Mouse (Mus musculus): ENCODE measurements around the gene Fgfr2. TPM values are rescaled to one million over a fixed set of nuclear protein-coding genes. Genes with fewer than 3 reads are reported as not detected.
"Not testable (repeated sequence)": the region's sequence is repeated elsewhere in the genome, so short reads cannot be mapped to it uniquely, and the experiment has no call there.

The Fgfr2 gene
- polyA plus RNA-seq, 1 experiment from 2014 or later: 93.4 TPM

DNA sequence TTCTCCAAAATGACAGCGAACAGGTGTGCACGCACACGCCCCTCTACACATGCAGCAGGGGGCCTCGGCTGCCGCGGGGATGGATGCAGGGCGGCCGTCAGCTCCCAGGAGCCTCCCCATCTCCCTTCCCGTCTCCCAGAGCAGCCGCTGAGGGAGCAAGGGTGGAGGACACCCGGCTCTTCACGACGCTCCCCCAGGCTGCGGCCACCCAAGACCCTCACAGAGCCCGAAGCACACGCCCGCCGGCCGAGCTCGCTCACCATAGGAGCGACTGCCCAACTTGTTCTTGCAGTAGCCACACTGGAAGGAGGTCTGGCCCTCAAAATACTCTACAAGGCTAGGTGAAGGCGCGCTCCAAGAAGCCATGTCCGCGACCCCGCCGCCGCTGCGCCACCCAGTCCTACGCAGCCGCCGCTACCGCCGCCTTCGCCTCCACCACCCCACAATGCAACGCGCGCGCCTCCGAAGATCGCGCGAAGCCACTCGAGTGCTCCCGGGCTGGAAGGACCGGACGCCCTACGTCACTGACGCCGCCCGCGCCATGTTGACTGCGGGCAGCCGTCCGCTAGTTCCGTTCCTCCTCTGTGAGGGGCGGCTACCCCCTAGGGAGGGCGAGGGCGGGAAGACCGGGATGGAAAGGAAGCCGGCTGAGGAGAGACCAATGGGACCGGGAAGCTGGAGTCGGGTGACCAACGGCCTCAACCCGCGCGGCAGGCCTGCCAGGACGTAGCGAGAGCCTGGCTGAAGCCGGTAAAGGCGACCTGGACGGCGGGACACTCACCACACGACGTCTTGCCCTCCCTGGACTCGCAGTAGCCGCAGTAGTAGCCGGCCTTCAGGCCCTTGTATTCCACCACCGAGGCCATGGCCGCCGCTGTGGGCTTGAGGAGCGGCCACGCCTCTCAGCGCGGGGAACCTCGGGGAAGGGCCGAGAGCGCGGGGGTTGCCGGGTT lies 2603.8 kb downstream of the Fgfr2 start:
- Histone ChIP-seq H3K27me3 (ENCODE audit: control insufficient read depth, insufficient read depth, low read length) (no peaks in the 10 kb centered on the region), H3K9ac (ENCODE audit: low read length) (peak overlapping the region; percentile 97), H3K4me3 (replicated peaks; ENCODE audit: low read length) (peak overlapping the region; percentile 97), H3K4me2 (ENCODE audit: low read depth, low read length) (peak overlapping the region; percentile 89), H3K9me3 (replicated peaks; ENCODE audit: control insufficient read depth, low read length) (no peaks in the 10 kb centered on the region), H3K4me1 (ENCODE audit: control insufficient read depth, insufficient read depth, low read length) (peaks cover 10% of the 10 kb centered on the region), H3K36me3 (ENCODE audit: control insufficient read depth, insufficient read depth, low read length) (no peaks in the 10 kb centered on the region), H3K27ac (ENCODE audit: low read length) (peak overlapping the region; percentile 97)
- under 1% methylated on average over 89 of the region's 90 CpGs for WGBS
- ATAC-seq (ENCODE audit: insufficient read depth, low FRiP score): peak; percentile 99

DNA sequence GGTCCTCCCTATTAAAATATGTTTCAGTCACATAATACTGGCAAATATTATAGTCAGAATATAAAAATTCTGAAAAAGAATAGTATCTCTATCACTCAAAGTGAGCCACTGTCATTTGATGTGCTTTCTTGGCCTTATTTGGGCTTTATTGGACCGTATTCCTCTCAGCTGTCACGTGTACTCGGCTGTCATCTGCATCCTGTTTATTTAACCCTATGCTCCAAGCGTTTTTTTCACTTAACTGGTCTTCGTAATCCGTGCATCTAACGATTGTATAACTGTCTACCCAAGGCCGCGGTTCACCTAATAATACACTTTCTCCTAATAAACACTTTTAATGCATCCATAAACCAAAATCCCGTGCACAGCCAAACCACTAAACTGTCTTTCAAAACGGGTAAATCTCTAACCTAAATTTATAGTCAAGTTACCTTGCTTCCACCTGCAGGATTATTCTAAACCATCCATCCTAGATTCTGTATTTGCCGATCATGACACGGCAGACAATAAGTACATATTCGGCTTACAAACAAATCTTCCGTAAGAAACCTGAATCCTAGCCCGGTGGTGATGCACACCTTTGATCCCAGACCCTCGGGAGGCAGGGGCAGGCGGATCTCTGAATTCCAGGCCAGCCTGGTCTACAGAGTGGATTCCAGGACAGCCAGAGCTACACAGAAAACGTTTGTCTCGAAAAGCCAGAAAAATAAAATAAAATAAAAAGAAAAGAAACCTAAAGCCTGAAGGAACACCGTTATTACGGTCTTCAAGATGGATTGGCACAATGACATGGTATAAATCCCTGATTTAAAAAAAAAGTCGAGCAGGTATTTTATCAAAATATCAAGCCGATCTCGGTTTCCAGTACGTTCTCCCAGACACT lies 2604.7 kb downstream of the Fgfr2 start:
- WGBS: 22% methylated on average over 26 of the region's 26 CpGs

DNA sequence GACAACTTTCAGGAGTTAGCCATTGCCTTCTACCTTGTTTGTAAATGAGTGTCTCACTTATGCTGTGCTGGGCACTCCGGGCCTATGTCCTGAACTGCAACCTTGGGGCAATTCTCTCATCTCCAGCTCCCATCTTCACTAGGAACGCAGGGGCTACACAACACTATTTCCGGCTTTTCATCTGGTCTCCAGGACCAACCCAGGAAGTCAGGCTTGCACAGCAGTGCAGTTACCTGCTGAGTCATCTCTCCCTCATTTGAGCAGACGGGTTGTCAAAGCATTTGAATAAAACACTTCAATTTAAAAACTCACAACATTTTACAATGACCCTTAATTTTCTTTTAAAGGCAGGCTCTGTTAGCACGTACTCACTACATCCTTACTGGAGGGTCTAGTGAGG lies 2612.9 kb downstream of the Fgfr2 start:
- Histone ChIP-seq H3K9ac (ENCODE audit: low read length) (no peak overlapping the region), H3K4me2 (ENCODE audit: low read depth, low read length) (no peak overlapping the region), H3K9me3 (replicated peaks; ENCODE audit: control insufficient read depth, low read length) (no peaks in the 10 kb centered on the region), H3K36me3 (ENCODE audit: control insufficient read depth, insufficient read depth, low read length) (peaks cover 18% of the 10 kb centered on the region), H3K4me1 (ENCODE audit: control insufficient read depth, insufficient read depth, low read length) (no peaks in the 10 kb centered on the region), H3K27me3 (ENCODE audit: control insufficient read depth, insufficient read depth, low read length) (no peaks in the 10 kb centered on the region), H3K27ac (ENCODE audit: low read length) (no peak overlapping the region), H3K4me3 (replicated peaks; ENCODE audit: low read length) (no peak overlapping the region)
- no peak for ATAC-seq (ENCODE audit: insufficient read depth, low FRiP score)
- WGBS: 91% methylated on average over 5 of the region's 5 CpGs

More for the DNA sequence above, 2604.7 kb downstream of the Fgfr2 start:
- H3K9me3 ChIP-seq (replicated peaks; ENCODE audit: control insufficient read depth, low read length): no peaks in the 10 kb centered on the region
- no peaks in the 10 kb centered on the region for H3K36me3 ChIP-seq (ENCODE audit: control insufficient read depth, insufficient read depth, low read length)
- no peak for ATAC-seq (ENCODE audit: insufficient read depth, low FRiP score)
- H3K4me2 ChIP-seq (ENCODE audit: low read depth, low read length): peak overlapping the region; percentile 81
- H3K4me3 ChIP-seq (replicated peaks; ENCODE audit: low read length): peak overlapping the region; percentile 97
- H3K9ac ChIP-seq (ENCODE audit: low read length): peak overlapping the region; percentile 97
- peaks cover 10% of the 10 kb centered on the region for H3K4me1 ChIP-seq (ENCODE audit: control insufficient read depth, insufficient read depth, low read length)
- H3K27me3 ChIP-seq (ENCODE audit: control insufficient read depth, insufficient read depth, low read length): no peaks in the 10 kb centered on the region
- peak overlapping the region; percentile 97 for H3K27ac ChIP-seq (ENCODE audit: low read length)

DNA sequence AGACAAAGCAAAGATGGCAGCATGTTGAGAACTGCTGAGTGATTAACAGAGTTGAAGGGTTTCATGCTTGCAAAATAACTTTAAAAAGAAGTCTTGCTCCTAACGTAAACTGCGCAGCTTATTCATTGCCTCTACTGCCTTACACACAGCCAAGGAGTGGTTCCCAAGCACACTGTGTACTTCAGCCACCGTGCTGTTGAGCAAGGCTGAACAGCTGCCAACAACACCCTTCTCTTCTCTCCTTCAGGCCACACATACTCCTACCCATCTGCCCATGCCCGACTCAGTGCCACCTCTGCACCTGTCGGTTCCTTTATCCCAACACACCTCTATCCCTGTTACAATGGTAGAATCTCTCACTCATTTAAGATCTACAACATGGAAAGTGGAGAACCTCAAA lies 2620.1 kb downstream of the Fgfr2 start:
- ATAC-seq (ENCODE audit: insufficient read depth, low FRiP score): no peak
- Histone ChIP-seq H3K4me1 (ENCODE audit: control insufficient read depth, insufficient read depth, low read length) (no peaks in the 10 kb centered on the region), H3K36me3 (ENCODE audit: control insufficient read depth, insufficient read depth, low read length) (peaks cover 23% of the 10 kb centered on the region)

DNA sequence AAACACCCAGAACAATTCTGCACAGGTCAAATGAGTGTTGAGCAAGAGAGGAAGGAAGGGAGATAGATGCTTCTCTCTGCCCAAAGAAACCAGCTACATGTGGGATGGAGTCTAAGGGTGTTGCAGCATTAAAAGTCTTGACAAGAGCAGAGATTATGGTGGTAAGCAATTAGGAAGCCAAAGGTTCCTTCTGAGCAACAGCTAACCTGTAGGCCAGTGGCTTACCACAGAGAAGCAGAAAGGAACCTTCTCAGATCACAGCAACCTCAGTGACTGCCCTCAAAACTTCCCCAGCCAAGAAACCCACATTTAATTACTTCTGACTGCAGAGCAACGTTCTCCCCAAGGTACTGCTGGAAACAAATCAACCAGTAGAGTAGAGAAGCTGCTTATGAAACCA lies 2621.7 kb downstream of the Fgfr2 start:
- H3K27ac ChIP-seq (ENCODE audit: low read length): no peak overlapping the region
- H3K9me3 ChIP-seq (replicated peaks; ENCODE audit: control insufficient read depth, low read length): no peaks in the 10 kb centered on the region
- no peaks in the 10 kb centered on the region for H3K4me1 ChIP-seq (ENCODE audit: control insufficient read depth, insufficient read depth, low read length)
- H3K36me3 ChIP-seq (ENCODE audit: control insufficient read depth, insufficient read depth, low read length): peaks cover 17% of the 10 kb centered on the region
- H3K9ac ChIP-seq (ENCODE audit: low read length): no peak overlapping the region
- H3K4me2 ChIP-seq (ENCODE audit: low read depth, low read length): no peak overlapping the region
- no peak overlapping the region for H3K4me3 ChIP-seq (replicated peaks; ENCODE audit: low read length)
- ATAC-seq (ENCODE audit: insufficient read depth, low FRiP score): no peak
- 77% methylated on average over 1 of the region's 1 CpGs for WGBS
- no peaks in the 10 kb centered on the region for H3K27me3 ChIP-seq (ENCODE audit: control insufficient read depth, insufficient read depth, low read length)

More for the DNA sequence above, 2620.1 kb downstream of the Fgfr2 start:
- Histone ChIP-seq H3K27ac (ENCODE audit: low read length) (no peak overlapping the region), H3K9ac (ENCODE audit: low read length) (no peak overlapping the region), H3K27me3 (ENCODE audit: control insufficient read depth, insufficient read depth, low read length) (no peaks in the 10 kb centered on the region), H3K9me3 (replicated peaks; ENCODE audit: control insufficient read depth, low read length) (no peaks in the 10 kb centered on the region), H3K4me2 (ENCODE audit: low read depth, low read length) (no peak overlapping the region), H3K4me3 (replicated peaks; ENCODE audit: low read length) (no peak overlapping the region)
- 94% methylated on average over 5 of the region's 5 CpGs for WGBS

DNA sequence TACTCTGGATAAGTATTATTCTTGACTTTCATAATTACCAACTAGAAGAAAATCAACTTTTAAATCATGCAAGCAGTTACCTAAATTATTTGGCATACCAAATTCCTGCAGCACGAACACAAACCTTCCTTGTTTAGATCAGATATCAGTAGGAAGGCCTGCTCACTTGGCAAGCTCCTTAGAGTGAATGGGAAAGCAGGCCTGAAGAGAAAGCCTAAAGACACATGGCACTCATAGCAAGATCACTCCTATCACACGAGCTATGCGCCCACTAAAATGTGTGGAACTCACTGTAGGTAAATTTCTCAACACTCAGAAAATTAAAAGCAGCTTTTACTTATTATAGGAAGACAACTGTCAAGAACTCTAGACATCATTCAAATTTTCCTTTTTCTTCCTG lies 2629.8 kb downstream of the Fgfr2 start:
- Histone ChIP-seq H3K36me3 (ENCODE audit: control insufficient read depth, insufficient read depth, low read length) (0 out of 2 replicates have a peak, but pooled peaks cover 5% of the 10 kb centered on the region), H3K4me3 (replicated peaks; ENCODE audit: low read length) (no peak overlapping the region), H3K27ac (ENCODE audit: low read length) (no peak overlapping the region), H3K9ac (ENCODE audit: low read length) (no peak overlapping the region), H3K27me3 (ENCODE audit: control insufficient read depth, insufficient read depth, low read length) (no peaks in the 10 kb centered on the region), H3K4me2 (ENCODE audit: low read depth, low read length) (no peak overlapping the region), H3K4me1 (ENCODE audit: control insufficient read depth, insufficient read depth, low read length) (no peaks in the 10 kb centered on the region), H3K9me3 (replicated peaks; ENCODE audit: control insufficient read depth, low read length) (no peaks in the 10 kb centered on the region)
- ATAC-seq (ENCODE audit: insufficient read depth, low FRiP score): no peak
- 80% methylated on average over 3 of the region's 3 CpGs for WGBS

DNA sequence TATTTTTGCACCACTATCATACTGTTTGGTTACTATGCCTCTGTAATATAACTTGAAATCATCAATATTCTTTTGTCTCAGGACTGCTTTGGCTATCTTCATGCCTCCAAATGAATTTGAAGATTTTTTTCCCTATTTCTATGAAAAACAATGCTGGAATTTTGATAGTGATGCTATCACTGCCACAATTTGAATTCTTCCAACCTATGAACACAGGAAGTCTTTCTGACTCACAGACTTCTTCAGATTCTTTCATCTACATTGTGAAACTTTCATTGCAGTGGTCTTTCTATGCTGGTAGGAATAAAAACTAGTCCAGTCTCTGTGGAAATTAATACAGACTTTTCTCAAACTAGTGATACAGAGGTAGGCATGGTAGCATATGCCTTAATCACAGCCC lies 2631.1 kb downstream of the Fgfr2 start:
- Histone ChIP-seq H3K4me2 (ENCODE audit: low read depth, low read length) (no peak overlapping the region), H3K27ac (ENCODE audit: low read length) (no peak overlapping the region), H3K4me3 (replicated peaks; ENCODE audit: low read length) (no peak overlapping the region), H3K9ac (ENCODE audit: low read length) (no peak overlapping the region), H3K4me1 (ENCODE audit: control insufficient read depth, insufficient read depth, low read length) (no peaks in the 10 kb centered on the region), H3K36me3 (ENCODE audit: control insufficient read depth, insufficient read depth, low read length) (0 out of 2 replicates have a peak, but pooled peaks cover 7% of the 10 kb centered on the region), H3K27me3 (ENCODE audit: control insufficient read depth, insufficient read depth, low read length) (no peaks in the 10 kb centered on the region), H3K9me3 (replicated peaks; ENCODE audit: control insufficient read depth, low read length) (no peaks in the 10 kb centered on the region)
- no peak for ATAC-seq (ENCODE audit: insufficient read depth, low FRiP score)

DNA sequence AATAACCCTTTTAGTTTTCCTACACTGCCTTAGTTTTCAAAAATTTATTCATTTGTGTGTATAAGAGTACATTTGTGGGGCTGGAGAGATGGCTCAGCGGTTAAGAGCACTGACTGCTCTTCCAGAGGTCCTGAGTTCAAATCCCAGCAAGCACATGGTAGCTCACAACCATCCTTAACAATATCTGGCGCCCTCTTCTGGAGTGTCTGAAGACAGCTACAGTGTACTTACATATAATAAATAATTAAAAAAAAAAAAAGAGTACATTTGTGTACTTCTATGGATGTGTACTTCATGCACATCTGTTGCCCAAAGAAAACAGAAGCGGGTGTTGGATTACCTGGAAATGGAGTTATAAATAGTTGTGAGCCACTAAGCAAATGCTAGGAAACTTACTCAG lies 2644.1 kb downstream of the Fgfr2 start:
- not testable (repeated sequence) for H3K4me3 ChIP-seq (replicated peaks; ENCODE audit: low read length); H3K9me3 ChIP-seq (replicated peaks; ENCODE audit: control insufficient read depth, low read length); H3K27ac ChIP-seq (ENCODE audit: low read length); H3K36me3 ChIP-seq (ENCODE audit: control insufficient read depth, insufficient read depth, low read length); H3K4me2 ChIP-seq (ENCODE audit: low read depth, low read length); H3K4me1 ChIP-seq (ENCODE audit: control insufficient read depth, insufficient read depth, low read length); H3K27me3 ChIP-seq (ENCODE audit: control insufficient read depth, insufficient read depth, low read length); ATAC-seq (ENCODE audit: insufficient read depth, low FRiP score); H3K9ac ChIP-seq (ENCODE audit: low read length)
- 92% methylated on average over 3 of the region's 3 CpGs for WGBS

DNA sequence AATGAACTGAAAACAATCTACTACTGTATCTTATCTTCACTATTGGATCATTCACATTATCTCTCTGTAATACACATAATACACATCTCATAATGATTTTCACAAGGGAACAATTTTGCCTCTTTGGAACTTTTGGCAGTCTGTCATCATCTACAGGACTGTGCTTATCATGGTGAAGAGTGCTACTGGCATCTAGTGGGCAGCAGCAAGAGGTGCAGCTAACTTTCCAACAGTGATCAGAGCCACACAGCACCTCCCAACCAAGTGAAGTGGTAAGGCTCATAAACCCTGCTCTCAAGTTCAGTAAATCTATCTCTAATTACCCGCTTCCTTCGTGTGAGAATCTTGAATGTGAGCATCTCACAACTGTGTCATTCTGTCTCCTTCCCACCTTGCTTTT lies 2647.2 kb downstream of the Fgfr2 start:
- Histone ChIP-seq H3K27ac (ENCODE audit: low read length) (no peak overlapping the region), H3K4me1 (ENCODE audit: control insufficient read depth, insufficient read depth, low read length) (no peaks in the 10 kb centered on the region), H3K27me3 (ENCODE audit: control insufficient read depth, insufficient read depth, low read length) (no peaks in the 10 kb centered on the region), H3K9ac (ENCODE audit: low read length) (no peak overlapping the region), H3K36me3 (ENCODE audit: control insufficient read depth, insufficient read depth, low read length) (0 out of 2 replicates have a peak, but pooled peaks cover 3% of the 10 kb centered on the region), H3K4me3 (replicated peaks; ENCODE audit: low read length) (no peak overlapping the region), H3K4me2 (ENCODE audit: low read depth, low read length) (no peak overlapping the region), H3K9me3 (replicated peaks; ENCODE audit: control insufficient read depth, low read length) (no peaks in the 10 kb centered on the region)
- WGBS: 29% methylated on average over 2 of the region's 2 CpGs
- ATAC-seq (ENCODE audit: insufficient read depth, low FRiP score): peak; percentile 78; the same call in 1 of the 2 replicates

All from stomach, embryonic 16.5 days (tissue).